Mouse (Mus musculus) intestine, embryonic 16.5 days (tissue): ENCODE measurements around the gene Gm49403. TPM values are rescaled to one million over a fixed set of nuclear protein-coding genes. Genes with fewer than 3 reads are reported as not detected.
"Not testable (repeated sequence)": the region's sequence is repeated elsewhere in the genome, so short reads cannot be mapped to it uniquely, and the experiment has no call there.

Experiments
- ATAC-seq: fragments of 200-750 bp; cut with Nextera tagmentation; 2 replicates; pipeline ENCODE4 v1.8.0; 2017; ENCODE audit warnings: moderate TSS enrichment, moderate library complexity
- H3K27ac ChIP-seq: fragments of 300-500 bp; sonication (generic); 2 replicates; pipeline ENCODE4 v1.5.1; 2014; ENCODE audit warnings: mild to moderate bottlenecking, low read length
- H3K27me3 ChIP-seq: fragments of 300-500 bp; sonication (generic); replicated peaks from 2 replicates; pipeline ENCODE4 v1.6.1; 2014; ENCODE audit warnings: low read length, control low read depth, mixed read lengths; ENCODE audit not compliant: control insufficient read depth, insufficient read depth
- H3K36me3 ChIP-seq: fragments of 300-500 bp; sonication (generic); 2 replicates; pipeline ENCODE4 v1.6.1; 2014; ENCODE audit warnings: low read length, control low read depth; ENCODE audit not compliant: control insufficient read depth, insufficient read depth
- H3K4me1 ChIP-seq: fragments of 300-500 bp; sonication (generic); 2 replicates; pipeline ENCODE4 v1.6.1; 2014; ENCODE audit warnings: low read length, control low read depth, mixed read lengths; ENCODE audit not compliant: control insufficient read depth, insufficient read depth
- H3K4me2 ChIP-seq: fragments of 300-500 bp; sonication (generic); 2 replicates; pipeline ENCODE4 v1.6.1; 2014; ENCODE audit warnings: low read depth, low read length, control low read depth
- H3K4me3 ChIP-seq: fragments of 300-500 bp; sonication (generic); 2 replicates; pipeline ENCODE4 v1.5.1; 2014; ENCODE audit warnings: mild to moderate bottlenecking, low read length
- H3K9ac ChIP-seq: fragments of 300-500 bp; sonication (generic); 2 replicates; pipeline ENCODE4 v1.6.1; 2014; ENCODE audit warnings: low read depth, low read length
- H3K9me3 ChIP-seq: fragments of 300-500 bp; sonication (generic); 2 replicates; pipeline ENCODE4 v1.6.1; 2016; ENCODE audit warnings: low read length, control low read depth; ENCODE audit not compliant: control insufficient read depth
- WGBS: fragments of 180-500 bp; shearing (Covaris S2); extraction: QIAGEN DNeasy Blood & Tissue Kit; methylation state at CpG from one replicate; pipeline ENCODE4 v1.1.7; 2014; 5-methylcytosine and 5-hydroxymethylcytosine counted together
- polyA plus RNA-seq: library from polyadenylated mRNA; unstranded; fragments of >200 nt; fragmentation: Nextera tagmentation; extraction: Ambion mirVana; gene quantifications from 2 replicates; pipeline ENCODE4 v1.2.1, GENCODE M21; 2015

Gene Gm49403
- polyA plus RNA-seq, 1 experiment from 2014 or later: not detected

DNA sequence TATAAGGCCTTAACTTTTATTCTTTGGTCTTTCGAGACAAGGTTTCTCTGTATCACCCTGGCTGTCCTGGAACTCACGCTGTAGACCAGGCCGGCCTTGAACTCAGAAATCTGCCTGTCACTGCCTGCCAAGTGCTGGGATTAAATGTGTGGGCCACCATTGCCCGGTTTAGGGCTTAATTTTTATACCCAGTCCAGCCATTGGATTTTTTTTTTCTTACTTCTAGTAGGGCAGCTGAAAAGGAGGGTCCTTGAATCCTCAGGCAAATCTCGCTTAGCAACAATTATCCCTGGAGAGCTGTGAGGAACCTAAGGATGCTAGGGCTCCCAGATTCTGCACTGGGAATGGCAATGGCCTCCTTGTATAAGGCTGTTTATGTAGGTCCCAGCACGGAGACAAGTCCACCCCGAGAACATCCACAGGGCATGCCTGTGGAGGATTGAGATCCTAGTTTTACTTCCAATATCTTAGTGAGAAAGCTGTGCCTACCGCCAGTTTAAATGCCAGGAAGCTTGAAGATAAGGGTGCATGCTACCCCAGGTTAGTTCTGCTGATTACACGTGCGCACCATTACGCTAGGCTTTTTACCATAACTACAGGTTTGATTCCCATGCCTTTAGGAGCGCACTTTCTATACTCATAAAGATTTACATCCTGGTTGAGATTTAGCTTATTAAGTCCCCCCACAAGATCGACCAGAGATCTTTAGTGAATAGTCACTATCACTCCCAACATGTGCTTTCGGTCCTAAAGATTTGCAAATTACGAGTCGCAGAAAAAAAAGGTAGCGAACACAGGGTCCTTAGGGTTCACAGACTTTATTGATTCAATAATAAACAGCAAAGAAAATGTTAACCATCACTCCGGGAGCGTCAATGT is 4.1 kb downstream of the Gm49403 start:
- Histone ChIP-seq H3K4me1 (peaks cover 10% of the 10 kb centered on the region; the same call in 1 of the 2 replicates), H3K36me3 (peaks cover 4% of the 10 kb centered on the region), H3K4me2 (peak overlapping the region; percentile 75), H3K9ac (peak overlapping the region; percentile 81), H3K27me3 (no peaks in the 10 kb centered on the region), H3K27ac (peak overlapping the region; percentile 79), H3K4me3 (peak overlapping the region; percentile 70), H3K9me3 (no peaks in the 10 kb centered on the region)
- WGBS: 15% methylated on average over 19 of the region's 19 CpGs
- no peak for ATAC-seq

GRCm38 (mm10) chr19:8888511-8889385 is 5.0 kb downstream of the Gm49403 start, which contains the start of the genes 1810009A15Rik and Gm49416:
Gene 1810009A15Rik, plus strand, starts transcription at chr19:8888853.
Gene Gm49416, plus strand, starts transcription at chr19:8888926.
- Histone ChIP-seq H3K9me3 (no peaks in the 10 kb centered on the region), H3K4me2 (peak within 1 kb of the TSS; percentile 75), H3K4me1 (peaks cover 10% of the 10 kb centered on the region; the same call in 1 of the 2 replicates), H3K36me3 (peaks cover 4% of the 10 kb centered on the region), H3K27me3 (no peaks in the 10 kb centered on the region), H3K9ac (peak within 1 kb of the TSS; percentile 81), H3K4me3 (peak within 1 kb of the TSS; percentile 70), H3K27ac (peak within 1 kb of the TSS; percentile 89)
- under 1% methylated on average over 58 of the region's 58 CpGs for WGBS
- ATAC-seq: peak; percentile 94

- WGBS: 3% methylated on average over 54 of the region's 54 CpGs
- Histone ChIP-seq H3K27ac (peak within 1 kb of the TSS; percentile 89), H3K4me1 (peaks cover 19% of the 10 kb centered on the region), H3K4me2 (peak within 1 kb of the TSS; percentile 60), H3K9ac (peak within 1 kb of the TSS; percentile 98), H3K27me3 (no peaks in the 10 kb centered on the region), H3K36me3 (peaks cover 7% of the 10 kb centered on the region), H3K4me3 (peak within 1 kb of the TSS; percentile 95), H3K9me3 (no peaks in the 10 kb centered on the region)
- peak; percentile 49 for ATAC-seq
Observed at GRCm38 (mm10) chr19:8892829-8893766, 9.4 kb downstream of the Gm49403 start, which contains the start of gene Ints5. Gene Ints5, plus strand, starts transcription at chr19:8893005.

DNA sequence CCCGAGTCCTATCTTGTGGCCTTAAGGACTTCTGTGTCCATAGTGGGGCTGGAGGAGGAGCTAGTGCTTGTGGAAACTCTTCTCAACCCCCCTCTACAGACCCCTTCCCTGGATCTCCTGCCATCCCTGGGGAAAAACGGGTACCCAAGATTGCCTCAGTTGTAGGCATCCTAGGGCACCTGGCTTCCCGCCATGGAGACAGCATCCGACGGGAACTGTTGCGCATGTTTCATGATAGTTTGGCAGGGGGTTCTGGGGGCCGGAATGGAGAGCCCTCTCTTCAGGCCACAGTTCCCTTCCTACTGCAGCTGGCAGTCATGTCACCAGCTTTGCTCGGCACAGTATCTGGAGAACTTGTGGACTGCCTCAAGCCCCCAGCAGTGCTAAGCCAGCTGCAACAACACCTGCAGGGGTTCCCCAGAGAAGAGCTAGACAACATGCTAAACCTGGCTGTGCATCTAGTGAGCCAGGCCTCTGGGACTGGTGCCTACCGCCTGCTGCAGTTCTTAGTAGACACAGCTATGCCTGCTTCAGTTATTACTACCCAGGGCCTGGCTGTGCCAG is 11.7 kb downstream of the Gm49403 start:
- no peaks in the 10 kb centered on the region for H3K9me3 ChIP-seq
- 89% methylated on average over 9 of the region's 9 CpGs for WGBS
- H3K27me3 ChIP-seq: no peaks in the 10 kb centered on the region
- H3K27ac ChIP-seq: no peak overlapping the region
- no peak overlapping the region for H3K4me2 ChIP-seq
- no peak overlapping the region for H3K4me3 ChIP-seq
- no peak for ATAC-seq
- peaks cover 26% of the 10 kb centered on the region for H3K4me1 ChIP-seq
- H3K36me3 ChIP-seq: peaks cover 5% of the 10 kb centered on the region
- 0 out of 2 replicates have a peak overlapping the region, but pooled peaks have one; percentile 11 for H3K9ac ChIP-seq

DNA sequence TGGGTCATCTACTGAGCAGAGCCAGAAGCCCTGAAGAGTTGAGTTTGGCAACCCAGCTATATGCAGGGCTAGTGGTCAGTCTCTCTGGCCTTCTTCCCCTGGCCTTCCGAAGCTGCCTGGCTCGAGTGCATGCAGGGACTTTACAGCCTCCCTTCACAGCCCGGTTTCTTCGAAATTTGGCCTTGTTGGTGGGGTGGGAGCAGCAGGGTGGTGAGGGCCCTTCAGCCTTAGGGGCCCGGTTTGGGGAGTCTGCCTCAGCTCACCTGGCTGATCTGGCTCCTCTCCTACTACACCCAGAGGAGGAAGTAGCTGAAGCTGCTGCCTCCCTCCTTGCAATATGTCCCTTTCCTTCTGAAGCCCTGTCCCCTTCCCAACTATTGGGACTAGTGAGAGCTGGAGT is 12.5 kb downstream of the Gm49403 start:
- H3K4me3 ChIP-seq, H3K27me3 ChIP-seq, H3K36me3 ChIP-seq, H3K4me2 ChIP-seq, H3K9me3 ChIP-seq, ATAC-seq: not testable (repeated sequence)
- Histone ChIP-seq H3K27ac (0 out of 2 replicates have a peak overlapping the region, but pooled peaks have one; percentile 23), H3K4me1 (peaks cover 26% of the 10 kb centered on the region), H3K9ac (0 out of 2 replicates have a peak overlapping the region, but pooled peaks have one; percentile 11)
- 75% methylated on average over 5 of the region's 5 CpGs for WGBS

- not testable (repeated sequence) for H3K27me3 ChIP-seq, H3K9me3 ChIP-seq, H3K36me3 ChIP-seq
- H3K4me2 ChIP-seq: peak overlapping the region; percentile 57
- 20% methylated on average over 21 of the region's 21 CpGs for WGBS
- peaks cover 24% of the 10 kb centered on the region for H3K4me1 ChIP-seq
- H3K9ac ChIP-seq: peak overlapping the region; percentile 58
- H3K27ac ChIP-seq: peak overlapping the region; percentile 88
- H3K4me3 ChIP-seq: peak overlapping the region; percentile 78
- peak; percentile 58 for ATAC-seq
Observed at GRCm38 (mm10) chr19:8897211-8897864, 13.6 kb downstream of the Gm49403 start.

- Histone ChIP-seq H3K27me3 (no peaks in the 10 kb centered on the region), H3K4me3 (peak within 1 kb of the TSS; percentile 78), H3K4me2 (peak within 1 kb of the TSS; percentile 77), H3K9me3 (no peaks in the 10 kb centered on the region), H3K9ac (peak within 1 kb of the TSS; percentile 89), H3K4me1 (peaks cover 21% of the 10 kb centered on the region), H3K36me3 (peaks cover 7% of the 10 kb centered on the region; the same call in 1 of the 2 replicates), H3K27ac (peak within 1 kb of the TSS; percentile 88)
- under 1% methylated on average over 53 of the region's 53 CpGs for WGBS
- peak; percentile 99 for ATAC-seq
Observed at GRCm38 (mm10) chr19:8897865-8898495, 14.2 kb downstream of the Gm49403 start, which contains the start of gene Ganab. Gene Ganab, plus strand, starts transcription at chr19:8898071.
